Mouse (Mus musculus) bone marrow, adult 2 months (tissue): ENCODE results near the gene Foxj1.

ENCODE experiments used
- CTCF ChIP-seq: fragments of 200-500 bp; IDR thresholded peaks from 2 replicates; pipeline ENCODE4 v1.5.1; 2011; ENCODE audit warnings: low read length, control low read depth; ENCODE audit not compliant: control insufficient read depth, insufficient read depth
- POLR2A ChIP-seq: fragments of 200-500 bp; IDR thresholded peaks from 2 replicates; pipeline ENCODE4 v1.6.1; 2011; ENCODE audit warnings: low read depth, mild to moderate bottlenecking, control low read depth, low read length, borderline replicate concordance; ENCODE audit not compliant: control insufficient read depth

DNA sequence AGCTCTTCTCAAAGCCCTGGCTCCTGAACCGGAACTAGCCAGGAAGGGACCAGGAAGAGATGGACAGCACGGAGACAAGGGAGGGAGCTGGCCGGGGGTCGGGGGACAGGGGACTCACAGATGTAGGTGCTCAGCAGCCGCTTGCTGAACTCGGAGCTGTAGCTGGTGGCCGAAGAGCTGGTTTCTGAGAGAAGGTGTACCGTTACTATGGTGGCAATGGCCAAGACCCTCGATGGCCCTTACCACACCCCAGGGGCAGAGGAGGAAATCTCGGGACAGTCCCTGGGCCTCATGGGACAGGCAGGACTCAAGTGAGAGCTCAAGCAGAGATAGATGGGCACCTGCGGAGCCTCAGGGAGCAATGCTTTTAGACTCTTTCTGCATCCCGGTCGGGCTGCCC, 42.8 kb downstream of the Foxj1 start:
- TF ChIP-seq CTCF (no peak), POLR2A (no peak)
